Mouse (Mus musculus) thymus, postnatal 0 days (tissue): ENCODE results near the gene Rgs8. TPM values are rescaled to one million over a fixed set of nuclear protein-coding genes. Genes with fewer than 3 reads are reported as not detected.

Experiments
- DNase-seq: peaks from one replicate; pipeline ENCODE4 v3.0.0-alpha.2; 2015; ENCODE audit warnings: low spot score
- polyA plus RNA-seq: library from polyadenylated mRNA; unstranded; fragments of >200 nt; fragmentation: Nextera tagmentation; extraction: Ambion mirVana; gene quantifications from 2 replicates; pipeline ENCODE4 v1.2.1, GENCODE M21; 2015

Gene Rgs8
- 0.14 and 0.35 TPM in 2 replicates for polyA plus RNA-seq

GRCm38 (mm10) chr1:153652938-153653623, at the start of gene Rgs8:
TSS of gene Rgs8 (plus strand) at chr1:153653025.
- no peak for DNase-seq

- no peak for DNase-seq
These were observed 35.4 kb upstream of the Rgs8 start for GRCm38 (mm10) chr1:153617340-153617830.

- DNase-seq, result no peak
These were observed 29.8 kb upstream of the Rgs8 start for GRCm38 (mm10) chr1:153623036-153623435.

DNA sequence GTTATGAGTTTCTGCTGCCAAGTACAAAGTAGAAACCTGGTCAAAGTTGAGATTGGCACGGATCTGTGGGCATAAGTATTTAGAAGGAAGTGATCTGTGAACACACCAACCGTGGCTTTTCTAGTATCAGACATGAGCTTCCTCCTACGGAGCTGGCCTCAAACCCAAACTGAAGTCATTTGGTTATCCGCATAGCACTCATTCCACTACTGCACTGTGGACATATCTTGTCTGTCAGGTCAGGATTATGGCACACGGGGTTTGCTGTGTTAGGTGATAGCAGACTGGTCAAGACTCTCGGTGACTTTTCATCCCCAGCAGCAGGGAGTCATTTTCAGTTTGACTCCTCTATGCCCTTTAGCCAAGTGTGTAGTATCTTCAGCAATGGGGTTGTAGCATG, 20.1 kb upstream of the Rgs8 start:
- DNase-seq, result no peak

- DNase-seq, result no peak
These were observed 17.8 kb upstream of the Rgs8 start for GRCm38 (mm10) chr1:153635056-153635455.

- no peak for DNase-seq
These were observed 17.3 kb upstream of the Rgs8 start for GRCm38 (mm10) chr1:153635521-153635920.

- DNase-seq, result no peak
These were observed 16.0 kb upstream of the Rgs8 start for GRCm38 (mm10) chr1:153636821-153637220.

DNA sequence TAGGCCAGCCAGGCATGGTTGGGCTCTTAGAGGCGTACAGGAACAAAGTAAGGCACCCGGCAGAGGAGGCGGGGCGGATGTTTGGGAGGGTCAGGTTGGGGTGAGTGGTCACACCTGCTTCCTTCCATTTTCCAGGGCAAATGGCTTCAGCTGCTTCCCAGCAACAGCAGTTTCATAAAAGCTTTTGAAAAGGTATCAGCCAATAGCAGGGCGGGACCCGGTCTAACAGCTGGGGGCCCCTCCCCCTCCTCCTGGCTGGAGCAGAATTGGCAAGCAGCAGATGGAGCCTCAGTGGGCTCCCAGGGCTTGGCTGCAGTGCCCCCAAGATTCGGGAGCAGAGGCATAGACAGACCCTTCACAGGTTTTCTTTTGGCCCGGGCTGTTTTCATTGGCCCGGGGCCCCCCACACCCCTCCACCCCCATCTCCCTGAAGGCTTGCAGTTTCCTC, 11.3 kb upstream of the Rgs8 start:
- DNase-seq, result peak; percentile 31

DNA sequence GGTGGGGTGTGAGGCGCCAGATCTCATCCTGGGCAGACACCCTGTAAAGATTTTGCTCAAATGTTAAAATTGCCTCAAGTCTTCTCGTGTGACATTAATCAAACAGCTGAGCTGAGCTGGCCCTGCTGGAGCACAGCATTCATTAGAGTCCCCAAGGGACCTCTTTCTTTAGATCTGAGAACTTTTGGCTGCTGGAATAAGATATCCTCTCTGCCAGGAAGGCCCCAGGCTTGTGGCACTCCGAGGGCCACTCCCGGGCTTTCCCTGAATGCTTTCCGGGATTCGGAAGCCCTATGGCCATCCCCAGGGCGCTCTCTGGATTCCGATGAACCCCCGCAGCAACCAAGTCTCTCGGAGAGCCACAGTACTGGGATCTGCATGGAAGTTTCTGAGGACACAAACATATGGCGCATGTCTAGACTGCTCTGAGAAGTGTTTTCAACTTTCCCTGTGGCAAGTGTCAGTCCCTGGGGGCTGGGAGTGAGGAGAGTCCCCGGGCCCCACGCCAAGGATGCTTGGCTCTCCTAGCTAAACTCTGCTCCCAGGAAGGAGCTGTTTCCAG, 10.8 kb upstream of the Rgs8 start:
- DNase-seq, result no peak

DNA sequence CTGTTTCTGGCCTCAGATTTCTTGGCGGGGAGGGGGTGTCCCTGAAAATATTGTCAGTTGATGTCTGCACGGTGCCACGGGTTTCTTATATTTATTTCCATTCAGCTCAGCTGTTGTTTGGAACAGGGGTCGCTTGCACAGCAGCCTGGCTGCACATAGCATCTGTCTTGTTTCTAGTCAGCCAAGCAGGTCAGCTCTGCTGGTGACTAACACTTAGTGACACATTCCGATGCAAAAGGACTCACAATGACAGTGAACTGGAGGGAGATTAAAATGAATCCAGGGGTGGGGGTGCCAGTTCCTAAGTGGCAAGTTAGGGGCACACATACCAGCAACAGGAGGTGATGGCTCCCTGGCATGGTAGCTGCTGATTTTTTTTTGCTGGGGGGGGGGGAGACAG, 849 bp downstream of the Rgs8 start:
- DNase-seq, result no peak

DNA sequence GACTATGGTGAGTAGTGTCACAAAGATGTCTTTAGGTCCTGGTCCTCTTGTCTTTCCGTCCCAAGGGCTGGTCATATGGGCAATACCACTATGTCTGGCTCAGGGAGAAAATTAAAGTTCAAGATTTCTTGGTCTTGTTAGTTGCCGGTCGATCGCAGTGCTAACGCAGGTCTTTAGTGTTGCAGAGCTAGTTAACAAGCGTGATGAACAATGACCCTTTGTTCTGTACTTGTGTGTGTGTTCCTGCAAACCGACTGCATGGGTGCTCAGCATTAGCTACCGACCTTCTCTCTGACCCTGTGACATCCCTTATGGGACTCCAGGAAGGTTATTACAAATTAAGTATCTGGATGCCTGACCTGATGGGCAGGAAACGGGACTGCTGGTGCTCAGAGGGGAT, 6.8 kb downstream of the Rgs8 start:
- DNase-seq, result no peak

DNA sequence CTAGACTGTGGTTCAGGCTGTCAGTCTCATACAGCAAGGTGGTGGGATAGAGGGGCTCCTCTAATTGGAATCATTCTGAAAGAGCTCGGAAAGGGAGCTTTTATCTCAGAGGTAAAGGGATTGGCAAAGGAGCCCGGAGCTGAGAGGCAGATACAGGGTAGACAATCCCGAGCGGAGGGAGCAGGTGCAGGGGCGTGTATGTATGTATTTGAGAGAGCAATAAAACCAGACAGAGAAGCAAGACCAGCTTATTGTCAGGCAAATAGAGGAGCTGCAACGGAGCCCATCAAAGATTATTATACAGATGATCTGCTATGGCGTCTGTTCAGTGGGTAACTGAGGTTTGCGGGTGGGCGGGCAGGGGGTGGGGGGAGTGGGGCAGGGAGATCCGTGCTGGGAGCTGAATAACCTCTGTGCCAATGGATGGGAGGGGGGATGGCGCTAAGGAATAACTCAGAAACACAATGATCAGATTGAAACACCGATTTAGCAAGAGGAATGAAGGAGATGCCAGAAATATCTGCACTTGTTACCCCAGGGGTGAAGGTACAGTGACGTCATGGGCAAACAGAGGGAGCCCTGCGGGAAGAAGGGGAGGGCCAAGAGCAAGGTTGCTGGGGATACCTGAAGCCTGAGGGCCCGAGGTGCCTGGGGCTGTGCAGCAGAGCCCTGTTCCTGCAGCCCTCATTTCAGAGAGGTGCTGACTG, 8.3 kb downstream of the Rgs8 start:
- DNase-seq, result no peak

DNA sequence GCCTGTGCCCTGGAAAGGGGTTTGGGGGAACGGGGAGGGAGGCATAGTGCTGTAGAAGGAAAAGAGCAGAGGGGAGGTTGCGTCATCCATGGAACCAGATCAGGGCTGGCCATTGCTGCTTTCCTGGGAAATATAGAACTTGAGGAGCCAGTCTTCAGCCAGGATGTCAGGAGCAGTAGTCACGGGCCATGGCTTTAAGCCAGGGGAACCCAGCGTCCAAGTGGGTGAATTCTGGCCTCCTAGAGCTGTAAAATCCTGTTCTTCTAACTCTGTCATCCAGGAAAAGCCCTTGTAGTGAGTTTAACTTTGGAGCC, 8.8 kb downstream of the Rgs8 start:
- no peak for DNase-seq

GRCm38 (mm10) chr1:153662362-153662761, 9.5 kb downstream of the Rgs8 start:
- no peak for DNase-seq

DNA sequence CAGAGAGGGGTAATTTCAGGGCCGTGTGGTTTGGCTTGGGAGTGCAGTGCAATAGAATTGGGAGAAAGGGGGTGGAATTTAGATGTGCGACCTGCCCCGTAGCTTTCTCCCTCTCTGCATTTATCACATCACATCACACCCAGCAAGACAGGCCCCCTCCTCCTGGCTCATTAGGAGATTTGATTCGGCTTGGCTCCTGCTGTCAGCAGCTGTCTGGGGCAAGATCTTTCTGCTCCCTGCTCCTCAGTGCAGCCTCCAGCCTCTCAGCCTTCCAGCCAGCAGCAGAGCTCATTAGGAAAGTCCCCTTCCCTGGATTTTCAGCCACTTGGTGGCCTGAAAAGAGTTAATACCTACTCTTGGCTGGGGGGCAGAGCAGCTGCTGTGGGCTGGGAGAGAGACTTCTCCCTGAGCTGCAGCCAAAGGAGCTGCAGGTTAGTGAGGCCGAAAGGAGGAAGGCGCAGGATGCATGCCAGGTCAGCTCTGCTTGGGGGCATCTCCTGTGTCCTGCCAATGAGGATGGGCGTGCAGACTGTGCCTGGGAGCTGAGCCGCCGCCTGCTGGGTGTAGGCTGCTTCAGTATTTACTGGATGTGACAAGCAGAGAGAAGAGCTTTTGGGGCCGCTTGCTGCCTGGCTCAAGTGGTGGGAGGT, 12.4 kb downstream of the Rgs8 start:
- DNase-seq, result no peak

DNA sequence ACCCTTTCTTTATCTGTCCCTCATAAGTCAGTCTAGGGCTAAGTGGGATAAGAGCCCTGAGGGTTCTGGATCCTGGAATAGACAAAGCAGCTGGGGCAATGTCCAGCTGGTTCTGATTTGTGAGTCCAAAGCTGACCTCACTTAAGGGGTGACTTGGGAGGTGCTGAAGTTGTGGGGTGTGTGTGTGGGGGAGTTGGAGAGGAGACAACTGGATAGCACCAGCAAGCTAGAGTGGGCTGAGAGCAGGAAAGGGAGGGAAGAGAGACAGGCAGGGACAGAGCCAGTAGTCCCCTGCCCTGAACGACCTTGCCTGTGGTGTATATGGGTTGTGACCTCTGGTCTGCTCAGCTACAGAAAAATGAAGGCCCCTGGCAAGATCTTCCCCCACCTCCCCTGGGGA, 13.4 kb downstream of the Rgs8 start:
- DNase-seq, result no peak

DNA sequence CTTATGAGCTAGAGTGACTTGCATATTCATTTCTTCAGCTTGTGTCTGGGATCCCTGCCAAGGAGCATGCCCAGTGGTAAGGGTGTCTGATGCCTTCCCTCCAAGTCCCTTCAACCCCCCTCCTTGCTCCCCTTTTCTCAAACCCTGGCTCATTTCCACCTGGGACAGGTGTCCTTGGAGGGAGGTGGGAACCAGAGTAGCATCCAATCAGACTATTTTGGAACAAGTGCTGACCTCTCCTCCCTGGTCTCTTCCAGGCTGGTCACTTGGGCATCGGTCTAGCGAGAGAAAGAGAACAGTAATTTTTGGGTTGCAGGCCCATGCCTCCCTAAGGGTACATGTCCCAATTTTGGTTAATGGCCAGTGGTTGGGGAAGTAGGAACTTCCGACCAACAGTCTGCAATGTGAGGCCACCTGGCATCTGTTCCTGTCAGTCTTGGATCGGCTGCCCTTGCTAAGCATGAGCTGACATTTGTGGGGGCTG, 14.5 kb downstream of the Rgs8 start:
- no peak for DNase-seq

DNA sequence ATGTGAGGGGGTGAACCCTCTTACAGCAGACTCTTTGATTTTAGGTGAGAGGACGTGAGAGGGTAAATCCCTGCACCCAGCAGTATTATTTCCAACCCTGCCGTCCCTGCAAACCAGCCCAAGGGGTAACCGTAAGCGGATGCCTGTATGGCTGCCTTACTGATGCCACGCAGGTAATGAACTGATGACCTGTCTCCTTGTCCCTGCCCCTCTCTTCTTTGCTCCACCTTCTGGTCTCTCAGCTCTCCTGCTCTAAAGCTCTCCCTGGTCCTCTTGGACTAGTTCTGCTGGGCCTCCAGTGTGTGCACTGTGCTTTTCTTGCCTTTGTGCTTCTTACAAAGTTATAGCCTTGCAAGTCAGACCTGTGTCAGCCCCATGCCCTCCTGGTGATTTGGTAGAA, 15.0 kb downstream of the Rgs8 start:
- no peak for DNase-seq

DNA sequence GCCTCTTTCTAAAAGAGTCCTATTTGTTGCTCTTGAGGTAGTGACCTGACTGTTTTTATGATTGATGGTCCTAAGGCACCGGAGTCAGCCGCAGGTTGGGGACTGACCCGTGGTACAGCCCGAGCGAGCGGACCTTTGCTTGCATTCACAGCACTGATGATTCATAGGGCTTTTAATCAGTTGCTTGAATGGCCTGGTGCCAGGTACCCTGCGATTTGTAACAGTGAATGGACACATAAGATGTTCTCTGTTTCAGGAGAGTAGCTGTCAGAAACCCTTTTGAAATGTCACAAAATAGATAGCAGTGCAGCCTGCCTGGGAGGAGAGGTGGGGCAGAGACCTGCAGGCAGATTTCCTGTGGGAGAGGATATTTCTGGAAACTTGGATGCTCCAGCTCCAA, 16.3 kb downstream of the Rgs8 start:
- no peak for DNase-seq

- DNase-seq, result no peak
These were observed 16.9 kb downstream of the Rgs8 start for GRCm38 (mm10) chr1:153669728-153670127.

- DNase-seq, result peak; percentile 22
These were observed 18.5 kb downstream of the Rgs8 start for GRCm38 (mm10) chr1:153671352-153671751.

DNA sequence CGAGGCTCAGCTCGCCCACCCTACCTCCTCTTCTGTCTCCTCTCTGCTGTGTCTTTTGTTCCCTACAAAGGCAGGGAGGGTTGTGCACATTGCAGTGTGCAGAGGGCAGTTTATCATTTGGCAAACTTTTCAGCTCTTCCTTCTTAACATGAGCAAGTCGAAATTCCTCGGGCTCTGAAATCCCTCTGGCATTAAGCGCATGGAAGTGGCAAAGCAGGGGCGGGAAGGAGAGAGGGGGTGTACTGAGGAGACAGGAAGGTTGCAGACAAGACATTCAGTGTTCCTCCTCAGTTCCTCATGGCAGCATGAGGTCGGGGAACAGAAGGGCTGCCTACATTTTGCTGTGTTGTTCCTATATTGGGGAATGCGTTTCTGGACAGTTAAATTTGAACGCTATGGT, 19.9 kb downstream of the Rgs8 start:
- DNase-seq, result no peak
